Mouse (Mus musculus) G1E (cell line): Measurements from ENCODE around the gene Pias1.

Experiments
- CTCF ChIP-seq: IDR thresholded peaks from 2 replicates; pipeline ENCODE4 v1.5.1; 2012; ENCODE audit warnings: low read depth, low read length, inconsistent platforms, mixed read lengths
- GATA1 ChIP-seq: IDR thresholded peaks from 2 replicates; pipeline ENCODE4 v1.6.1; 2012; ENCODE audit warnings: borderline replicate concordance, low read length, inconsistent platforms, mixed read lengths
- POLR2AphosphoS5 ChIP-seq: IDR thresholded peaks from 2 replicates; pipeline ENCODE4 v1.6.1; 2012; ENCODE audit warnings: low read depth, low read length, inconsistent platforms; ENCODE audit not compliant: insufficient replicate concordance

DNA sequence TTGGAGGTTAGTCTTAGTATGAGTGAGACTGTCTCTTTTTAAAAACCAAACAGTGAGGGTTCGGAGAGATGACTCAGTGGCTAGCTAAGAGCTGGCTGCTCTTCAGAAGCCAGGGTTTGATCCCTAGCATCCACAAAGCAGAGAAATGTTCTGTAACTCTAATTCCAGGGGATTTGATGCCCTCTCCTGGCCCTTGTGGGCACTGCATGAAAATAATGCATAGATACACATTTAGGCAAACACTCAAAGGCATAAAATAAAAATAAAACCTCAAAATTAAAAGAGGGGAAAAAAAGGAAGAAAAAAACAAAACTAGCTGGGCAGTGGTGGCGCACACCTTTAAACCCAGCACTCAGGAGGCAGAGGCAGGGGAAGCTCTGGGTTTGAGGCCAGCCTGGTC lies 13.3 kb downstream of the Pias1 start:
- TF ChIP-seq POLR2AphosphoS5 (no peak), CTCF (peak; percentile 26; the same call in 1 of the 2 replicates), GATA1 (no peak)
